Mouse (Mus musculus): ENCODE data around the gene Slc51a. TPM values are rescaled to one million over a fixed set of nuclear protein-coding genes. Genes with fewer than 3 reads are reported as not detected.
"Not testable (repeated sequence)": the region's sequence is repeated elsewhere in the genome, so short reads cannot be mapped to it uniquely, and the experiment has no call there.

The Slc51a gene
- total and polyA plus RNA-seq, 2 experiments from 2014 or later = 0.14 TPM; not detected in 1

- Histone ChIP-seq H3K9me3 (ENCODE audit: low read length) (no peaks in the 10 kb centered on the region), H3K4me1 (ENCODE audit: insufficient read depth, low read length) (no peaks in the 10 kb centered on the region), H3K4me3 (ENCODE audit: low read depth, low read length) (peak overlapping the region; percentile 26), H3K9ac (replicated peaks; ENCODE audit: low read length, poor library complexity, severe bottlenecking) (no peak overlapping the region; the same call in 1 of the 2 replicates), H3K27me3 (ENCODE audit: insufficient read depth, low read length) (no peaks in the 10 kb centered on the region), H3K4me2 (ENCODE audit: low read depth, low read length, poor library complexity, severe bottlenecking) (peak overlapping the region; percentile 50), H3K27ac (ENCODE audit: low read depth, low read length) (peak overlapping the region; percentile 62), H3K36me3 (ENCODE audit: insufficient read depth, low read length) (no peaks in the 10 kb centered on the region)
- ATAC-seq (ENCODE audit: low FRiP score) (peak; percentile 87), DNase-seq (ENCODE audit: low spot score) (peak; percentile 92)
- 6% methylated on average over 22 of the region's 22 CpGs for WGBS
- TF ChIP-seq CTCF (IDR thresholded peaks at IDR 0.05) = peak; percentile 96
These were observed 11.9 kb upstream of the Slc51a start for GRCm38 (mm10) chr16:32499430-32500037.

- Histone ChIP-seq H3K36me3 (ENCODE audit: insufficient read depth, low read length) (no peaks in the 10 kb centered on the region), H3K9me3 (ENCODE audit: low read length) (no peaks in the 10 kb centered on the region), H3K4me2 (ENCODE audit: low read depth, low read length, poor library complexity, severe bottlenecking) (peak overlapping the region; percentile 50; the same call in 1 of the 2 replicates), H3K4me3 (ENCODE audit: low read depth, low read length) (no peak overlapping the region), H3K4me1 (ENCODE audit: insufficient read depth, low read length) (no peaks in the 10 kb centered on the region), H3K9ac (replicated peaks; ENCODE audit: low read length, poor library complexity, severe bottlenecking) (no peak overlapping the region), H3K27me3 (ENCODE audit: insufficient read depth, low read length) (no peaks in the 10 kb centered on the region), H3K27ac (ENCODE audit: low read depth, low read length) (no peak overlapping the region)
- no peak for TF ChIP-seq CTCF (IDR thresholded peaks at IDR 0.05)
- DNase-seq (ENCODE audit: low spot score) (no peak), ATAC-seq (ENCODE audit: low FRiP score) (no peak)
- 71% methylated on average over 13 of the region's 13 CpGs for WGBS
These were observed 11.3 kb upstream of the Slc51a start for GRCm38 (mm10) chr16:32498996-32499395.

- Histone ChIP-seq H3K4me3 (ENCODE audit: low read depth, low read length) (no peak within 1 kb of the TSS), H3K9me3 (ENCODE audit: low read length) (no peaks in the 10 kb centered on the region), H3K4me2 (ENCODE audit: low read depth, low read length, poor library complexity, severe bottlenecking) (no peak within 1 kb of the TSS), H3K4me1 (ENCODE audit: insufficient read depth, low read length) (no peaks in the 10 kb centered on the region), H3K27me3 (ENCODE audit: insufficient read depth, low read length) (no peaks in the 10 kb centered on the region), H3K27ac (ENCODE audit: low read depth, low read length) (no peak within 1 kb of the TSS), H3K9ac (replicated peaks; ENCODE audit: low read length, poor library complexity, severe bottlenecking) (no peak within 1 kb of the TSS), H3K36me3 (ENCODE audit: insufficient read depth, low read length) (no peaks in the 10 kb centered on the region)
- ATAC-seq (ENCODE audit: low FRiP score) (peak; percentile 44; the same call in 1 of the 2 replicates), DNase-seq (ENCODE audit: low spot score) (peak; percentile 22)
- WGBS = 65% methylated on average over 3 of the region's 3 CpGs
- TF ChIP-seq CTCF (IDR thresholded peaks at IDR 0.05) = no peak
These were observed 8.3 kb upstream of the Slc51a start, which contains the start of gene Zdhhc19 for GRCm38 (mm10) chr16:32495965-32496364. TSS of gene Zdhhc19 (plus strand) at chr16:32496265.

- H3K9ac ChIP-seq (replicated peaks; ENCODE audit: low read length, poor library complexity, severe bottlenecking); H3K9me3 ChIP-seq (ENCODE audit: low read length); H3K4me2 ChIP-seq (ENCODE audit: low read depth, low read length, poor library complexity, severe bottlenecking); H3K4me1 ChIP-seq (ENCODE audit: insufficient read depth, low read length); ATAC-seq (ENCODE audit: low FRiP score); H3K27me3 ChIP-seq (ENCODE audit: insufficient read depth, low read length); H3K4me3 ChIP-seq (ENCODE audit: low read depth, low read length); H3K27ac ChIP-seq (ENCODE audit: low read depth, low read length); DNase-seq (ENCODE audit: low spot score); H3K36me3 ChIP-seq (ENCODE audit: insufficient read depth, low read length): not testable (repeated sequence)
- 76% methylated on average over 6 of the region's 6 CpGs for WGBS
These were observed 6.7 kb upstream of the Slc51a start for GRCm38 (mm10) chr16:32494371-32494770.

- Histone ChIP-seq H3K4me1 (ENCODE audit: insufficient read depth, low read length) (no peaks in the 10 kb centered on the region), H3K4me2 (ENCODE audit: low read depth, low read length, poor library complexity, severe bottlenecking) (no peak overlapping the region), H3K27ac (ENCODE audit: low read depth, low read length) (no peak overlapping the region), H3K9me3 (ENCODE audit: low read length) (no peaks in the 10 kb centered on the region), H3K36me3 (ENCODE audit: insufficient read depth, low read length) (no peaks in the 10 kb centered on the region), H3K4me3 (ENCODE audit: low read depth, low read length) (no peak overlapping the region), H3K9ac (replicated peaks; ENCODE audit: low read length, poor library complexity, severe bottlenecking) (no peak overlapping the region), H3K27me3 (ENCODE audit: insufficient read depth, low read length) (no peaks in the 10 kb centered on the region)
- DNase-seq (ENCODE audit: low spot score) (no peak), ATAC-seq (ENCODE audit: low FRiP score) (no peak)
- WGBS = 89% methylated on average over 3 of the region's 3 CpGs
- TF ChIP-seq CTCF (IDR thresholded peaks at IDR 0.05) = no peak
These were observed 1.3 kb upstream of the Slc51a start for GRCm38 (mm10) chr16:32488939-32489338.

- no peaks in the 10 kb centered on the region for H3K27me3 ChIP-seq (ENCODE audit: insufficient read depth, low read length)
- H3K4me1 ChIP-seq (ENCODE audit: insufficient read depth, low read length) = no peaks in the 10 kb centered on the region
- no peak for DNase-seq (ENCODE audit: low spot score)
- H3K9me3 ChIP-seq (ENCODE audit: low read length) = no peaks in the 10 kb centered on the region
- H3K36me3 ChIP-seq (ENCODE audit: insufficient read depth, low read length) = no peaks in the 10 kb centered on the region
- no peak overlapping the region for H3K4me3 ChIP-seq (ENCODE audit: low read depth, low read length)
- H3K4me2 ChIP-seq (ENCODE audit: low read depth, low read length, poor library complexity, severe bottlenecking) = no peak overlapping the region
- 84% methylated on average over 6 of the region's 6 CpGs for WGBS
- no peak for ATAC-seq (ENCODE audit: low FRiP score)
- no peak overlapping the region for H3K9ac ChIP-seq (replicated peaks; ENCODE audit: low read length, poor library complexity, severe bottlenecking)
- TF ChIP-seq CTCF (IDR thresholded peaks at IDR 0.05) = no peak
- no peak overlapping the region for H3K27ac ChIP-seq (ENCODE audit: low read depth, low read length)
These were observed 1.6 kb downstream of the Slc51a start for GRCm38 (mm10) chr16:32486046-32486445.
